Mouse (Mus musculus) G1E (cell line): ENCODE data around the gene Gadd45gip1.

ENCODE experiments used
- CTCF ChIP-seq: IDR thresholded peaks from 2 replicates; pipeline ENCODE4 v1.5.1; 2012; ENCODE audit warnings: low read depth, low read length, inconsistent platforms, mixed read lengths
- GATA1 ChIP-seq: IDR thresholded peaks from 2 replicates; pipeline ENCODE4 v1.6.1; 2012; ENCODE audit warnings: borderline replicate concordance, low read length, inconsistent platforms, mixed read lengths
- GATA2 ChIP-seq: IDR thresholded peaks from 2 replicates; pipeline ENCODE4 v1.6.1; 2012; ENCODE audit warnings: low read depth, low read length, inconsistent platforms, borderline replicate concordance
- POLR2AphosphoS5 ChIP-seq: IDR thresholded peaks from 2 replicates; pipeline ENCODE4 v1.6.1; 2012; ENCODE audit warnings: low read depth, low read length, inconsistent platforms; ENCODE audit not compliant: insufficient replicate concordance
- TAL1 ChIP-seq: conservative IDR thresholded peaks from 2 replicates; pipeline ENCODE4 v1.6.1; 2012; ENCODE audit warnings: low read depth, low read length, inconsistent platforms, mixed read lengths

DNA sequence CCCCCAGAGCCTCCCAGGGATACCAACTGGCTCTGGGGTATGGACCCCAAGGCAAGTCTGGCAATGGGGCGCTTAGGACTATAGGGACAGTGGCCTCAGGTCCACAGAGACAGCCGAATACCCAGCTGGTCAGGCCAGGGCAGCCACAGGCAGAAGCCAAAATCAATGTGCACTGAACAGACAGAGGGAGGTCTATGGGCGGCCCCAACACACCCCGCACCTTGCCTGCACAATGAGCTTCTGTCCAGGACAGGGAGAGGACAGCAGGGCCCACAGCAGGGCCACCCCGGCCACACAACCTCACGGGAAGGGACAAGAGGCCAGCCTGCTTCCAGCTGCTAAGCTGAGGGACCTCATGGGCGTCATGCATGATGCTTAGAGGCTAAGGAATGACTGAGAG is 36.8 kb upstream of the Gadd45gip1 start:
- no peak for TF ChIP-seq CTCF
- TF ChIP-seq GATA2: no peak
- TF ChIP-seq GATA1: no peak
- TF ChIP-seq TAL1: no peak
- TF ChIP-seq POLR2AphosphoS5: no peak
